ENCODE assay signal across 8 mouse cellular contexts in genomic region chrX:103493351-103494173, GRCm38 (mm10).
A peak's percentile ranks its signal among the peaks of the same experiment; 100 is the strongest.
DNase-seq lines count a peak whose midpoint lies in the region; ATAC-seq and TF ChIP-seq lines count a peak whose summit lies in the region.

No protein-coding gene starts in this region.

- DNase-seq in ES-E14 (ENCODE audit: low read depth, low spot score): no peak
- DNase-seq in cerebellum, adult 2 months: peak; percentile 81 to 84
- peak; percentile 91 for DNase-seq in forebrain, postnatal 0 days
- peak; percentile 61 to 84 for DNase-seq in heart, postnatal 36 days
- DNase-seq in layer of hippocampus, adult 8-10 months (ENCODE audit: low spot score in 2 of 2): peak; percentile 57 to 73
- DNase-seq in testis, postnatal 10 days (ENCODE audit: low spot score): peak; percentile 64

- TF ChIP-seq CTCF in cerebellum, adult 2 months (IDR thresholded peaks at IDR 0.05; ENCODE audit: borderline replicate concordance, insufficient read depth, low read depth, low read length): no peak
- TF ChIP-seq CTCF in forebrain, postnatal 0 days (IDR thresholded peaks at IDR 0.05; ENCODE audit: low read depth): no peak

- no peaks in the 10 kb centered on the region for H3K36me3 ChIP-seq in ES-E14 (ENCODE audit: control insufficient read depth, insufficient read depth, low read length, poor library complexity, severe bottlenecking)
- H3K36me3 ChIP-seq in forebrain, postnatal 0 days (ENCODE audit: insufficient read depth): no peaks in the 10 kb centered on the region
- H3K36me3 ChIP-seq in lung, embryonic 15.5 days: 0 out of 2 replicates have a peak, but pooled peaks cover 5% of the 10 kb centered on the region

- H3K27me3 ChIP-seq in cerebellum, adult 2 months (ENCODE audit: control insufficient read depth, insufficient read depth, low read length): no peaks in the 10 kb centered on the region
- no peaks in the 10 kb centered on the region for H3K27me3 ChIP-seq in forebrain, postnatal 0 days (ENCODE audit: insufficient read depth, low read length)
- H3K27me3 ChIP-seq in lung, embryonic 15.5 days: no peaks in the 10 kb centered on the region

- peak overlapping the region; percentile 81 for H3K9ac ChIP-seq in ES-E14 (ENCODE audit: insufficient read depth, low read depth, low read length, poor library complexity, severe bottlenecking)
- peak overlapping the region; percentile 88 for H3K9ac ChIP-seq in forebrain, postnatal 0 days
- peak overlapping the region; percentile 64 for H3K9ac ChIP-seq in lung, embryonic 15.5 days

- peak; percentile 53; the same call in 1 of the 2 replicates for TF ChIP-seq POLR2A in cerebellum, adult 2 months (IDR thresholded peaks at IDR 0.05; ENCODE audit: borderline replicate concordance, insufficient read depth, low read length)

- in situ Hi-C loops in ES-E14 (cut with MboI; ENCODE audit: low sequenced_read_pairs in 2 of 2, unreplicated experiment in 2 of 2): no loop called here

- intact Hi-C loops in heart, postnatal 36 days (cut with DNase I): loop anchor here (1.0 to 5.0 kb wide), 2 partner anchors 36 to 489 kb away; partner anchors contain the start of gene Rlim

- H3K4me3 ChIP-seq in ES-E14 (ENCODE audit: insufficient read depth in 1 of 2, low read depth in 1 of 2, low read length in 2 of 2, poor library complexity in 1 of 2, severe bottlenecking in 1 of 2): peak overlapping the region; percentile 63 to 75
- H3K4me3 ChIP-seq in cerebellum, adult 2 months (replicated peaks; ENCODE audit: insufficient read depth, low read depth, low read length): peak overlapping the region; percentile 96
- peak overlapping the region; percentile 59 for H3K4me3 ChIP-seq in forebrain, postnatal 0 days (ENCODE audit: low read depth, low read length)
- H3K4me3 ChIP-seq in lung, embryonic 15.5 days: peak overlapping the region; percentile 56

- ATAC-seq in forebrain, postnatal 0 days: peak; percentile 98
- ATAC-seq in lung, embryonic 15.5 days (ENCODE audit: borderline replicate concordance, extremely low read depth, low FRiP score, low TSS enrichment): peak; percentile 97
- ATAC-seq in neutrophil, adult 5-6 weeks (ENCODE audit: extremely low read depth, insufficient number of reproducible peaks, low FRiP score, poor library complexity, severe bottlenecking): peak; percentile 93

- peak overlapping the region; percentile 51 for H3K4me2 ChIP-seq in forebrain, postnatal 0 days (ENCODE audit: low read depth)
- H3K4me2 ChIP-seq in lung, embryonic 15.5 days: peak overlapping the region; percentile 52

- no peaks in the 10 kb centered on the region for H3K4me1 ChIP-seq in ES-E14 (ENCODE audit: control insufficient read depth in 2 of 2, insufficient read depth in 2 of 2, low read length in 2 of 2, poor library complexity in 1 of 2)
- H3K4me1 ChIP-seq in cerebellum, adult 2 months (ENCODE audit: control insufficient read depth, insufficient read depth, low read length): no peaks in the 10 kb centered on the region
- H3K4me1 ChIP-seq in forebrain, postnatal 0 days (ENCODE audit: insufficient read depth): 0 out of 2 replicates have a peak, but pooled peaks cover 12% of the 10 kb centered on the region
- peaks cover 8% of the 10 kb centered on the region; the same call in 1 of the 2 replicates for H3K4me1 ChIP-seq in lung, embryonic 15.5 days

- 0 out of 2 replicates have a peak overlapping the region, but pooled peaks have one; percentile 3 for H3K27ac ChIP-seq in ES-E14 (ENCODE audit: insufficient read depth, low read depth, low read length, poor library complexity, severe bottlenecking)
- peak overlapping the region; percentile 94 for H3K27ac ChIP-seq in cerebellum, adult 2 months (ENCODE audit: insufficient read depth, low read length)
- peak overlapping the region; percentile 97 for H3K27ac ChIP-seq in forebrain, postnatal 0 days (ENCODE audit: low read depth, low read length)
- peak overlapping the region; percentile 90 for H3K27ac ChIP-seq in lung, embryonic 15.5 days

- no peaks in the 10 kb centered on the region for H3K9me3 ChIP-seq in ES-E14 (ENCODE audit: control insufficient read depth, insufficient read depth, low read depth, low read length)
- H3K9me3 ChIP-seq in forebrain, postnatal 0 days (ENCODE audit: low read length): no peaks in the 10 kb centered on the region
- H3K9me3 ChIP-seq in lung, embryonic 15.5 days: no peaks in the 10 kb centered on the region

- WGBS in cerebellum, adult 2 months: under 1% methylated on average over 46 of the region's 55 CpGs
- WGBS in forebrain, postnatal 0 days: under 1% methylated on average over 47 of the region's 55 CpGs
- WGBS in lung, embryonic 15.5 days: under 1% methylated on average over 55 of the region's 55 CpGs

TF ChIP-seq in ES-E14, 5 proteins besides CTCF, POLR2A, EP300 and RAD21:
- no peak for TF ChIP-seq ZNF384 (IDR thresholded peaks at IDR 0.05; ENCODE audit: low read depth, low read length)
- TF ChIP-seq ZC3H11A (IDR thresholded peaks at IDR 0.05; ENCODE audit: borderline replicate concordance, low read depth, low read length): no peak
- no peak for TF ChIP-seq CHD2 (IDR thresholded peaks at IDR 0.05; ENCODE audit: low read depth, low read length)
- TF ChIP-seq MAFK (IDR thresholded peaks at IDR 0.05; ENCODE audit: insufficient read depth, low read depth, low read length): no peak
- no peak for TF ChIP-seq HCFC1 (IDR thresholded peaks at IDR 0.05; ENCODE audit: borderline replicate concordance, insufficient read depth, low read length)
TF ChIP-seq in ES-E14: peak in this region for 0.

Comparison
In these comparisons a context has a peak if more than half of its experiments do, and no peak if none do; other contexts are left out.
1. H3K27ac ChIP-seq: peak in every context shown above with its lines; median percentile 97 in forebrain, postnatal 0 days; 94 in cerebellum, adult 2 months; 90 in lung, embryonic 15.5 days; 3 in ES-E14.